Mouse (Mus musculus) limb, embryonic 13.5 days (tissue): ENCODE measurements at regions not wholly inside any gene's neighbourhood (a gene's known extent, or its start where the extent isn't known, plus 50 kb on each side); places are given as distances from the start of the nearest gene placed in this dataset.

Experiments
- ATAC-seq: fragments of 200-750 bp; cut with Nextera tagmentation; 2 replicates; pipeline ENCODE4 v1.8.0; 2017; ENCODE audit warnings: low read depth, moderate number of reproducible peaks, moderate TSS enrichment; ENCODE audit not compliant: low FRiP score
- H3K27ac ChIP-seq: fragments of 300-500 bp; sonication (generic); 2 replicates; pipeline ENCODE4 v1.5.1; 2015; ENCODE audit warnings: inconsistent platforms, mild to moderate bottlenecking, moderate library complexity
- H3K27me3 ChIP-seq: fragments of 300-500 bp; sonication (generic); 2 replicates; pipeline ENCODE4 v1.6.1; 2015; ENCODE audit warnings: mild to moderate bottlenecking, inconsistent platforms
- H3K36me3 ChIP-seq: fragments of 300-500 bp; sonication (generic); 2 replicates; pipeline ENCODE4 v1.6.1; 2015; ENCODE audit warnings: inconsistent platforms, mild to moderate bottlenecking, moderate library complexity
- H3K4me1 ChIP-seq: fragments of 300-500 bp; sonication (generic); 2 replicates; pipeline ENCODE4 v1.6.1; 2015; ENCODE audit warnings: inconsistent platforms
- H3K4me2 ChIP-seq: fragments of 300-500 bp; sonication (generic); replicated peaks from 2 replicates; pipeline ENCODE4 v1.6.1; 2015; ENCODE audit warnings: inconsistent platforms, mild to moderate bottlenecking, moderate library complexity
- H3K4me3 ChIP-seq: fragments of 300-500 bp; sonication (generic); 2 replicates; pipeline ENCODE4 v1.5.1; 2015; ENCODE audit warnings: moderate library complexity, mild to moderate bottlenecking, inconsistent platforms
- H3K9ac ChIP-seq: fragments of 300-500 bp; sonication (generic); 2 replicates; pipeline ENCODE4 v1.6.1; 2015; ENCODE audit warnings: mild to moderate bottlenecking, inconsistent platforms
- H3K9me3 ChIP-seq: fragments of 300-500 bp; sonication (generic); 2 replicates; pipeline ENCODE4 v1.6.1; 2016; ENCODE audit warnings: inconsistent platforms
- WGBS: fragments of 180-500 bp; shearing (Covaris S2); methylation state at CpG from one replicate; pipeline ENCODE4 v1.1.7; 2015; 5-methylcytosine and 5-hydroxymethylcytosine counted together

DNA sequence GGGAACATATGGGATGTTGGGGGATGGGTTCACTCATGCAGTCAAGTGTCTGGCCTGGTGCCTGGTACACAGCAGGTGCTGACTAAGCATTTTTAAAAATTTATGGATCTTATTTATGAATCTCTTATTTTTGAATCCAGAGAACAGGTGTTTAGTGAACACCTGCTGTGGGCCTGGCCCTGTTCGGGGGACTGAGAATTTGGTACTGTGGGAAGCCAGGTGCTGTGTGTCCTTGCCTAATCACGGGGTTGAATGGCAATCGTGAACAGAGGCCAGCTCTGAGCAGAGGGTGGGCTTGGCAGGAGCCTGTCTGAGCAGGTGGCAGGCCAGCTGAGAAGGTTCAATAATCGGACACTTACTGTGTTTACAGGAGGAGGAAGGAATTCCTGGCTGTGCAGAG is 261.5 kb downstream of the Matn1 start:
- H3K36me3 ChIP-seq, result no peaks in the 10 kb centered on the region
- H3K27me3 ChIP-seq, result no peaks in the 10 kb centered on the region
- no peak overlapping the region for H3K4me3 ChIP-seq
- 0 out of 2 replicates have a peak, but pooled peaks cover 4% of the 10 kb centered on the region for H3K4me1 ChIP-seq
- peaks cover 4% of the 10 kb centered on the region; the same call in 1 of the 2 replicates for H3K9me3 ChIP-seq
- no peak overlapping the region for H3K9ac ChIP-seq
- ATAC-seq, result peak; percentile 44; the same call in 1 of the 2 replicates
- H3K4me2 ChIP-seq, result no peak overlapping the region
- H3K27ac ChIP-seq, result no peak overlapping the region
- WGBS, result 52% methylated on average over 4 of the region's 4 CpGs

DNA sequence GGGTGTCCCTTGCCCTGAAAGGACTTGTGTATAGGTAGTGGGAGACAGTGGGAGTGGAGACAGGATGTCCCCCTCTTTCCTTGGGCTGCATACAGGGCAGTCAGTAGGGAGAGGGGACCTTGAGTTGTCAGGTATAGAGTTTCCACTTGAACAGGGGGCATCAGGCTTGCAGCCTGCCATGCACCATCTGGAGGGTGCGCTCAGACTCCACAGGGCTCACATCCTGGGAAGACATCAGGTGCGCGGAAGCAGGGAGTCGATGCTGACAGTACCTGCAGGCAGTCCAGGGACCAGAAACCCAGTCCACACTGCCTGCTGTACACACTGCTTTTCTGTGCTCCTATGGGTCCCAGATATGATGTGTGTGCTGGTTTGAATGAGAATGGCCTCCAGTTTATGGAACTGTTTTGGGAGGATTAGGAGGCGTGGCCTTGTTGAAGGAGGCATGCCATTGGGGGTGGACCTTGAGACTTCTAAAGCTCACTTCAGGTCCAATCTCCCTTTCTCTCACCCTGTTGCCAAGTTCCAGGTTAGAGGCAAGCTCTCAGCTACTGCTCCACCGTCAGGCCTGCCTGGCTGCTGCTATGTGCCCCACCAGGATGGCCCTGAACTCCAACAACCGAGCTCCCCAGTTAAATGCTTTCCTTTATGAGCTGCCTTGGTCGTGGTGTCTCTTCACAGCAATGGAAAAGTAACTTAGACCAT is 262.1 kb downstream of the Matn1 start:
- Histone ChIP-seq H3K36me3 (no peaks in the 10 kb centered on the region), H3K9me3 (peaks cover 8% of the 10 kb centered on the region; the same call in 1 of the 2 replicates), H3K4me2 (no peak overlapping the region), H3K4me1 (0 out of 2 replicates have a peak, but pooled peaks cover 4% of the 10 kb centered on the region), H3K9ac (no peak overlapping the region), H3K27me3 (no peaks in the 10 kb centered on the region), H3K27ac (no peak overlapping the region; the same call in 1 of the 2 replicates), H3K4me3 (no peak overlapping the region)
- WGBS, result 75% methylated on average over 8 of the region's 8 CpGs
- no peak for ATAC-seq

DNA sequence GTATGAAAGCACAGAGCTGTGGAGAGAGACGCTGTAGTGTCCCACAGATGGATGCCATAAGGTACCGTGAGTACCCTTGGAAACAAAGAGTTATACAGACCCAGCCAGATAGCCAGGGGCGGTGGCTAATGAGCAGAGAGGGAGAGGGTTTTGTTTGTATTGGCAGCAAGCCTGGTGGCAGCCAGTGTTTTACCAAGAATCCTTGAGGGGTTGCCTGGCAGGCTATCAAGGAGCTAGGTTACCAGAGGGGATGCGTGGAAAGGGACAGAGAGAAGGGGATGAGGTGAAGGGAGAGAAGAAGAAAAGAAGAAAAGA is 262.7 kb downstream of the Matn1 start:
- 0 out of 2 replicates have a peak, but pooled peaks cover 4% of the 10 kb centered on the region for H3K4me1 ChIP-seq
- no peak overlapping the region for H3K9ac ChIP-seq
- ATAC-seq, result no peak
- H3K9me3 ChIP-seq, result peaks cover 8% of the 10 kb centered on the region; the same call in 1 of the 2 replicates
- no peak overlapping the region for H3K4me3 ChIP-seq
- H3K36me3 ChIP-seq, result no peaks in the 10 kb centered on the region
- H3K27me3 ChIP-seq, result no peaks in the 10 kb centered on the region
- H3K4me2 ChIP-seq, result no peak overlapping the region
- 51% methylated on average over 4 of the region's 4 CpGs for WGBS
- H3K27ac ChIP-seq, result no peak overlapping the region; the same call in 1 of the 2 replicates

DNA sequence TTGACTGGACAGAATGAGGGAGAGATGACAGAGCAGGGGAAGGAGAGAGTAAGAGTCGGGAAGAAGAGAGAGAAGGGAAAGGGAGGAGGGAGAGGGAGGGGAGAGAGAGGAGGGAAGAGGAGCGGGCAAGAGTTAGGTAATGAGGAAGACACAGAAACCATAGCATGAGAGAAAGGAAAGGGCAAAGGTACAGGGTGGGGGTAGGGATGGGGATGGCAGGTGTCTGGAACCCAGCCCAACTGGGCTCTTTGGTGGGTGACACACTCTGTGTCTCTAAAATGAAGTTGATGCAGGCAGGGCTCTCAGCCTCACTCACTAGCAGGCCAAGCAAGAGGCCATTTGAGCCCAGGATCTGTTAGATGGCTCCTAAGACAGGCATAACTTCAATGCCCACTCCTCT is 263.1 kb downstream of the Matn1 start:
- WGBS, result 68% methylated on average over 2 of the region's 2 CpGs
- no peak overlapping the region for H3K4me3 ChIP-seq
- no peak overlapping the region for H3K9ac ChIP-seq
- no peak for ATAC-seq
- no peak overlapping the region for H3K27ac ChIP-seq
- H3K9me3 ChIP-seq, result peaks cover 8% of the 10 kb centered on the region; the same call in 1 of the 2 replicates
- no peaks in the 10 kb centered on the region for H3K36me3 ChIP-seq
- H3K27me3 ChIP-seq, result no peaks in the 10 kb centered on the region
- 0 out of 2 replicates have a peak, but pooled peaks cover 4% of the 10 kb centered on the region for H3K4me1 ChIP-seq
- H3K4me2 ChIP-seq, result no peak overlapping the region

DNA sequence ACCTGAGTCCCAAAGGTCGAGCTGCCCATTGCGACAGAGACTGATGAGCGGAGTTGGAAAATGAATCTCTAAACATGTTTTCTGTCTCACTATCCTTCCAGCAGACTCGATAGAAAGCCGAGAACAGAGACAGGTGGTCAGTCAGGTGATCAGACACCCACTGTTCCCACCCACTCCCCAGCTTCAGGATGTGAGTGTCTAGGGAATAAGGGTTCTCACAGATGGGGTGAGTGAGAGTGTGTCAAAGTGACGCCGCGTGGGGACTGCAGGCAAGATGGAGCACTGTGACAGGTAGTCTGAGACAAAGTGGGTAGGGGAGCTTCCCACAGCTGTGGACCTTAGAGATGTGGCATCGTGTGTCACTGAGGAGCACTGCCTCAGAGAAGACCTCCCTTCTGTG is 264.0 kb downstream of the Matn1 start:
- Histone ChIP-seq H3K36me3 (no peaks in the 10 kb centered on the region), H3K4me1 (0 out of 2 replicates have a peak, but pooled peaks cover 4% of the 10 kb centered on the region), H3K9ac (no peak overlapping the region), H3K4me3 (no peak overlapping the region), H3K27me3 (no peaks in the 10 kb centered on the region), H3K9me3 (peaks cover 8% of the 10 kb centered on the region; the same call in 1 of the 2 replicates), H3K27ac (no peak overlapping the region), H3K4me2 (no peak overlapping the region)
- no peak for ATAC-seq
- WGBS, result 78% methylated on average over 9 of the region's 9 CpGs

GRCm38 (mm10) chr4:131208637-131209036 is 264.5 kb downstream of the Matn1 start:
- H3K27ac ChIP-seq, result no peak overlapping the region
- no peak overlapping the region for H3K9ac ChIP-seq
- H3K36me3 ChIP-seq, result no peaks in the 10 kb centered on the region
- no peak overlapping the region for H3K4me3 ChIP-seq
- ATAC-seq, result no peak
- H3K4me1 ChIP-seq, result 0 out of 2 replicates have a peak, but pooled peaks cover 4% of the 10 kb centered on the region
- no peaks in the 10 kb centered on the region for H3K27me3 ChIP-seq
- H3K4me2 ChIP-seq, result no peak overlapping the region
- WGBS, result 86% methylated on average over 6 of the region's 6 CpGs
- H3K9me3 ChIP-seq, result peaks cover 8% of the 10 kb centered on the region; the same call in 1 of the 2 replicates

- Histone ChIP-seq H3K4me1 (peaks cover 5% of the 10 kb centered on the region; the same call in 1 of the 2 replicates), H3K4me3 (no peak overlapping the region), H3K27ac (no peak overlapping the region), H3K36me3 (no peaks in the 10 kb centered on the region), H3K9ac (no peak overlapping the region), H3K9me3 (peaks cover 8% of the 10 kb centered on the region; the same call in 1 of the 2 replicates), H3K27me3 (no peaks in the 10 kb centered on the region), H3K4me2 (no peak overlapping the region)
- ATAC-seq, result no peak
- 52% methylated on average over 4 of the region's 4 CpGs for WGBS
Observed at GRCm38 (mm10) chr4:131212711-131213110, 268.5 kb downstream of the Matn1 start.

- H3K27me3 ChIP-seq, result no peaks in the 10 kb centered on the region
- H3K4me2 ChIP-seq, result no peak overlapping the region
- no peak for ATAC-seq
- H3K4me1 ChIP-seq, result peaks cover 9% of the 10 kb centered on the region; the same call in 1 of the 2 replicates
- peaks cover 4% of the 10 kb centered on the region; the same call in 1 of the 2 replicates for H3K9me3 ChIP-seq
- H3K36me3 ChIP-seq, result no peaks in the 10 kb centered on the region
- H3K27ac ChIP-seq, result no peak overlapping the region
- no peak overlapping the region for H3K4me3 ChIP-seq
- WGBS, result 80% methylated on average over 11 of the region's 11 CpGs
- no peak overlapping the region for H3K9ac ChIP-seq
Observed at GRCm38 (mm10) chr4:131215682-131216081, 271.5 kb downstream of the Matn1 start.

DNA sequence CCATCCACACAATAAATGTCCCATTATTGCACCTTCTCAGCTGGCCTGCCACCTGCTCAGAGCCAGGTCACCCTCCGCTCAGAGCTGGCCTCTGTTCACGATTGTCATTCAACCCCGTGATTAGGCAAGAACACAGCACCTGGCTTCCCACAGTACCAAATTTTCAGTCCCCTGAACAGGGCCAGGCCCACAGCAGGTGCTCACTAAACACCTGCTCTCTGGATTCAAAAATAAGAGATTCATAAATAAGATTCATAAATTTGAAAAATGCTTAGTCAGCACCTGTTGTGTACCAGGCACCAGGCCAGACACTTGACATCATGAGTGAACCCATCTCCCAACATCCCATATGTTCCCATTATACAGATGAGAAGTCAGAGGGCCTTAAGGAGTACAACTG is 272.2 kb downstream of the Matn1 start:
- Histone ChIP-seq H3K4me3 (no peak overlapping the region), H3K9me3 (no peaks in the 10 kb centered on the region), H3K36me3 (no peaks in the 10 kb centered on the region), H3K27ac (no peak overlapping the region), H3K4me2 (no peak overlapping the region), H3K9ac (no peak overlapping the region), H3K4me1 (peaks cover 9% of the 10 kb centered on the region; the same call in 1 of the 2 replicates), H3K27me3 (no peaks in the 10 kb centered on the region)
- WGBS, result 74% methylated on average over 3 of the region's 3 CpGs
- ATAC-seq, result no peak

- no peak for ATAC-seq
- WGBS, result 77% methylated on average over 4 of the region's 4 CpGs
- Histone ChIP-seq H3K27me3 (no peaks in the 10 kb centered on the region), H3K4me3 (no peak overlapping the region), H3K4me1 (peaks cover 9% of the 10 kb centered on the region; the same call in 1 of the 2 replicates), H3K9ac (no peak overlapping the region), H3K9me3 (no peaks in the 10 kb centered on the region), H3K27ac (no peak overlapping the region), H3K4me2 (no peak overlapping the region), H3K36me3 (no peaks in the 10 kb centered on the region)
Observed at GRCm38 (mm10) chr4:131217083-131217482, 272.9 kb downstream of the Matn1 start.

DNA sequence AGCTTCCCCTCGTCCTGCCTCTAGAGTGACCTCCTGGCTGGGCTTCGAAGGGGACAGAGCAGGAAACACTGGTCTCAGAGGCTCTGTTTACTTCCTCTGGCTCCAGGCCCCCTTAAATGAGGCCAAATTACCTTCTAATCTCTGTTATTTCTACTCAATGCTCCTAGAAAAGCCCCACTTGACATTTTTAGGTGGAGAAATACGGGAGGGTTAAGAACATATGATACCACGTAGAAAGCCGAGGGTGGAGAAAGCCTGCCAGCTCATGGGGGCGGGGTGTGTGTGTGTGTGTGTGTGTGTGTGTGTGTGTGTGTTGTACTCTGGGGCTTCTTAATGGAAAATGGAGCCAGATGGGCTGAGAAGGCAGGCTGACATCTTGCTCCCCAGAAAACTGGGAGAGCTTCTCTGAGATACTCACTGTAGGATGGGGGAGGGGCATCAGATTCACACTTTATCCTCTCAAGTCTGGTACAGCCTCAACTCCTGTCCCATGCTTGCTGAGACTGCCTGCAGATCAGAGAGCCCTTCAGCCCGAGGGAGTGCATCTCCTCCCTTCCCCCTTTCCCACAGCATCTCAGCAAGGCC is 273.5 kb downstream of the Matn1 start:
- WGBS, result 22% methylated on average over 7 of the region's 7 CpGs
- H3K36me3 ChIP-seq, result no peaks in the 10 kb centered on the region
- no peaks in the 10 kb centered on the region for H3K9me3 ChIP-seq
- no peak overlapping the region for H3K4me3 ChIP-seq
- H3K4me1 ChIP-seq, result peaks cover 9% of the 10 kb centered on the region; the same call in 1 of the 2 replicates
- H3K4me2 ChIP-seq, result no peak overlapping the region
- no peak overlapping the region for H3K27ac ChIP-seq
- H3K9ac ChIP-seq, result no peak overlapping the region
- ATAC-seq, result no peak
- no peaks in the 10 kb centered on the region for H3K27me3 ChIP-seq

- no peak overlapping the region for H3K9ac ChIP-seq
- no peak overlapping the region for H3K27ac ChIP-seq
- 70% methylated on average over 10 of the region's 10 CpGs for WGBS
- no peak overlapping the region for H3K4me3 ChIP-seq
- H3K4me2 ChIP-seq, result no peak overlapping the region
- no peak for ATAC-seq
- H3K27me3 ChIP-seq, result no peaks in the 10 kb centered on the region
- H3K9me3 ChIP-seq, result peaks cover 3% of the 10 kb centered on the region; the same call in 1 of the 2 replicates
- H3K4me1 ChIP-seq, result peaks cover 9% of the 10 kb centered on the region; the same call in 1 of the 2 replicates
- no peaks in the 10 kb centered on the region for H3K36me3 ChIP-seq
Observed at GRCm38 (mm10) chr4:131220966-131221365, 276.8 kb downstream of the Matn1 start.
